Mouse (Mus musculus): ENCODE data around the gene Ocrl. TPM values are rescaled to one million over a fixed set of nuclear protein-coding genes. Genes with fewer than 3 reads are reported as not detected.
A peak's percentile ranks its signal among the peaks of the same experiment; 100 is the strongest.

Ocrl gene
- polyA plus RNA-seq, 1 experiment from 2014 or later = 11.7 TPM

DNA sequence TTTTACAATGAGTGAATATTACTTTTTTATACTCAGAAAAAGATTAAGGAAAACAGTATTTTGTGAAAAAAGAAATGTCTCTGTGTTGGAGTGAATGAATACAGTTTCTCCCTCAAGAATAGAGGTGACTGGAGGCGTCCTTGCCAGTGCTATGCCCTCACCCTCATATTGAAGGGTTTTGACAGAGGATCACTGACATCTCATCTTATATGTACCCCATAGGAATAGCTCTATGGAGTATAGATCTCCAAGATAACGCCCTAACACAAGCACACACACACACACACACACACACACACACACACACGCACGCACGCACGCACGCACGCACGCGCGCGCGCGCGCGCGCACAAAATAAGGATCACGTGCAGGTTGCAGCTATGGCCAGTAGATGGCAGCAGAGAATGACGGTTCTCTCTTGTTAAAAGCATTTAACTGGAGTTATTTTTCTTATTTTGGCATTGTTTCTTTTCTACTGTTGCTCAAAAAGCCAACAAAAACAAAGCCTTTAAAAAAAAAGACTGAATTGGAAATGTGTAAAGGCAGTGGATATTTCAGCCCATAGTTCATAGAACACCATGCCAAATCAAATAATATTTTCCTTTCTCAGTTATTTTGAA, 72.9 kb downstream of the Ocrl start:
- Histone ChIP-seq H3K27ac (replicated peaks) (no peak overlapping the region), H3K4me3 (peak overlapping the region; percentile 34), H3K4me1 (no peaks in the 10 kb centered on the region), H3K9me3 (no peaks in the 10 kb centered on the region), H3K9ac (no peak overlapping the region), H3K27me3 (replicated peaks) (peaks cover 17% of the 10 kb centered on the region; the same call in 1 of the 2 replicates), H3K4me2 (peak overlapping the region; percentile 59), H3K36me3 (no peaks in the 10 kb centered on the region)
- ATAC-seq (ENCODE audit: extremely low read depth, insufficient number of reproducible peaks, low FRiP score, low TSS enrichment) = no peak
- 23% methylated on average over 19 of the region's 19 CpGs for WGBS

GRCm38 (mm10) chrX:47988024-47988423, 75.8 kb downstream of the Ocrl start:
- Histone ChIP-seq H3K27ac (replicated peaks) (no peak overlapping the region), H3K4me2 (no peak overlapping the region), H3K9me3 (no peaks in the 10 kb centered on the region), H3K4me1 (no peaks in the 10 kb centered on the region), H3K4me3 (no peak overlapping the region), H3K36me3 (no peaks in the 10 kb centered on the region), H3K9ac (no peak overlapping the region), H3K27me3 (replicated peaks) (peaks cover 26% of the 10 kb centered on the region; the same call in 1 of the 2 replicates)
- WGBS = 56% methylated on average over 8 of the region's 8 CpGs
- no peak for ATAC-seq (ENCODE audit: extremely low read depth, insufficient number of reproducible peaks, low FRiP score, low TSS enrichment)

GRCm38 (mm10) chrX:47992606-47993005, 80.4 kb downstream of the Ocrl start:
- ATAC-seq (ENCODE audit: extremely low read depth, insufficient number of reproducible peaks, low FRiP score, low TSS enrichment) = no peak
- Histone ChIP-seq H3K9me3 (no peaks in the 10 kb centered on the region), H3K27me3 (replicated peaks) (peaks cover 14% of the 10 kb centered on the region; the same call in 1 of the 2 replicates), H3K4me1 (no peaks in the 10 kb centered on the region), H3K4me3 (peak overlapping the region; percentile 14; the same call in 1 of the 2 replicates), H3K27ac (replicated peaks) (no peak overlapping the region), H3K36me3 (no peaks in the 10 kb centered on the region), H3K4me2 (peak overlapping the region; percentile 50), H3K9ac (no peak overlapping the region)
- WGBS = 14% methylated on average over 8 of the region's 8 CpGs

GRCm38 (mm10) chrX:47998412-47998811, 86.2 kb downstream of the Ocrl start:
- Histone ChIP-seq H3K9me3 (no peaks in the 10 kb centered on the region), H3K36me3 (no peaks in the 10 kb centered on the region), H3K27ac (replicated peaks) (no peak overlapping the region), H3K4me2 (no peak overlapping the region), H3K9ac (no peak overlapping the region), H3K4me1 (no peaks in the 10 kb centered on the region), H3K4me3 (no peak overlapping the region), H3K27me3 (replicated peaks) (no peaks in the 10 kb centered on the region; the same call in 1 of the 2 replicates)
- 77% methylated on average over 8 of the region's 8 CpGs for WGBS
- ATAC-seq (ENCODE audit: extremely low read depth, insufficient number of reproducible peaks, low FRiP score, low TSS enrichment) = no peak

DNA sequence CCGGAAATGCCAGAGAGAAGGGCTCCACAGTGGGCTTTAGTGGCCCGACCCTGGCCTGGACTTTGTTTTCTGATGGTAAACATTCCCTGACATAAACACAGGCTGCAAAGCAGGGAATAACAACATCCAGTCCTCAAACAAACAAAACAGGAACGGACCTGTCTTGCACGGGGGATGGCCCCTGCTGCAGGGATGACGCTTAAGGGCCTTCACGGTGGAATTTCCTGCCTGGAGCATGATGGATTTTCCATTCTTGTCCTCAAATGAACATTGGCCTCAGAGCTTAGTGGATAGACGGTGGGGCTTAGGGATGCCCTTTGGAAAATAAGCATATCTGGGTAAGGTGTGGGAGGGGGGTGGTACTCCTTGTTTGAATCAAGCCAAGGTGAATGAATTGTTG, 89.0 kb downstream of the Ocrl start:
- Histone ChIP-seq H3K27ac (replicated peaks) (no peak overlapping the region), H3K4me1 (no peaks in the 10 kb centered on the region), H3K36me3 (no peaks in the 10 kb centered on the region), H3K9ac (no peak overlapping the region), H3K4me2 (no peak overlapping the region), H3K4me3 (no peak overlapping the region), H3K9me3 (no peaks in the 10 kb centered on the region), H3K27me3 (replicated peaks) (no peaks in the 10 kb centered on the region)
- WGBS = 64% methylated on average over 7 of the region's 7 CpGs
- no peak for ATAC-seq (ENCODE audit: extremely low read depth, insufficient number of reproducible peaks, low FRiP score, low TSS enrichment)

DNA sequence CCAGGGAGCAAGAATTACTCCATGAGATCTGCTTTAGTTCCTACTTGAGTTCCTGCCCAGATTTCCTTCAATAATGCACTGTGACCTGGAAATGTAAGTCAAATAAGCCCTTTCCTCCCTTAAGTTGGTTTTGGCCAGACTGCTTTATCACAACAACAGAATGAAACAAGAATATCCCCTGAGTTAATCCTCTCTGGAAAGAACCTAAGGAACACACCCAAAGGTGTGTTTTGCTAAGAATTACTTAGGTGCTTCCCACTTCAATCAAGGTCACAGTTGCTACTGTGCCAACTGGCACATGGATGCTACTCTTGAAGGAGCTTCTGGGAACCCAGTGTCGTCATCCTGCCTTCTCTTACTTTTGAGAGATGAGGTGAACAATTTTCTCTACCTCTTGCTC, 92.6 kb downstream of the Ocrl start:
- H3K4me3 ChIP-seq = no peak overlapping the region
- no peak for ATAC-seq (ENCODE audit: extremely low read depth, insufficient number of reproducible peaks, low FRiP score, low TSS enrichment)
- no peaks in the 10 kb centered on the region for H3K27me3 ChIP-seq (replicated peaks)
- no peak overlapping the region for H3K4me2 ChIP-seq
- no peak overlapping the region for H3K9ac ChIP-seq
- no peaks in the 10 kb centered on the region for H3K4me1 ChIP-seq
- no peak overlapping the region for H3K27ac ChIP-seq (replicated peaks)
- 52% methylated on average over 1 of the region's 1 CpGs for WGBS
- no peaks in the 10 kb centered on the region for H3K9me3 ChIP-seq
- no peaks in the 10 kb centered on the region for H3K36me3 ChIP-seq

- Histone ChIP-seq H3K4me3 (no peak overlapping the region), H3K27me3 (replicated peaks) (no peaks in the 10 kb centered on the region), H3K9ac (no peak overlapping the region), H3K9me3 (no peaks in the 10 kb centered on the region), H3K27ac (replicated peaks) (no peak overlapping the region), H3K4me1 (no peaks in the 10 kb centered on the region), H3K36me3 (no peaks in the 10 kb centered on the region), H3K4me2 (no peak overlapping the region)
- WGBS = 41% methylated on average over 8 of the region's 8 CpGs
- no peak for ATAC-seq (ENCODE audit: extremely low read depth, insufficient number of reproducible peaks, low FRiP score, low TSS enrichment)
Observed at GRCm38 (mm10) chrX:48006062-48006461, 93.9 kb downstream of the Ocrl start.

GRCm38 (mm10) chrX:48011656-48012055, 99.5 kb downstream of the Ocrl start:
- no peaks in the 10 kb centered on the region for H3K4me1 ChIP-seq
- no peak overlapping the region for H3K27ac ChIP-seq (replicated peaks)
- no peak overlapping the region for H3K4me3 ChIP-seq
- H3K9me3 ChIP-seq = no peaks in the 10 kb centered on the region
- no peak overlapping the region for H3K9ac ChIP-seq
- ATAC-seq (ENCODE audit: extremely low read depth, insufficient number of reproducible peaks, low FRiP score, low TSS enrichment) = no peak
- 92% methylated on average over 3 of the region's 3 CpGs for WGBS
- H3K27me3 ChIP-seq (replicated peaks) = peaks cover 7% of the 10 kb centered on the region; the same call in 1 of the 2 replicates
- no peaks in the 10 kb centered on the region for H3K36me3 ChIP-seq
- H3K4me2 ChIP-seq = no peak overlapping the region

Other genes with a start within 250 kb of the Ocrl start
- 21.0 and 21.3 TPM in 2 replicates for gene Smarca1, start 19.4 kb upstream of the Ocrl start, polyA plus RNA-seq (2015; fragmentation: Nextera tagmentation; extraction: Ambion mirVana)
- gene Apln, start 122.5 kb downstream of the Ocrl start, polyA plus RNA-seq (2015; fragmentation: Nextera tagmentation; extraction: Ambion mirVana) = 5.6 and 6.0 TPM in 2 replicates
- 0.29 and 0.47 TPM in 2 replicates for gene Xpnpep2, start 196.3 kb downstream of the Ocrl start, polyA plus RNA-seq (2015; fragmentation: Nextera tagmentation; extraction: Ambion mirVana)
- 1.6 and 2.0 TPM in 2 replicates for gene Sash3, start 234.0 kb downstream of the Ocrl start, polyA plus RNA-seq (2015; fragmentation: Nextera tagmentation; extraction: Ambion mirVana)